Mouse (Mus musculus) gastrocnemius, postnatal 25 days (tissue): Measurements from ENCODE around the gene Galnt2. TPM values are rescaled to one million over a fixed set of nuclear protein-coding genes. Genes with fewer than 3 reads are reported as not detected.
A peak's percentile ranks its signal among the peaks of the same experiment; 100 is the strongest.

Experiments used
- DNase-seq: peaks from one replicate; pipeline ENCODE4 v3.0.0; 2022
- total RNA-seq, 2 experiments: library from RNA; stranded (reverse); gene quantifications; 1 replicate in 1 of 2; 2 replicates in 1 of 2; pipeline ENCODE4 v1.2.3; 2021

The Galnt2 gene
- total RNA-seq, 2 experiments from 2014 or later, result 30.7 to 39.0 TPM

DNA sequence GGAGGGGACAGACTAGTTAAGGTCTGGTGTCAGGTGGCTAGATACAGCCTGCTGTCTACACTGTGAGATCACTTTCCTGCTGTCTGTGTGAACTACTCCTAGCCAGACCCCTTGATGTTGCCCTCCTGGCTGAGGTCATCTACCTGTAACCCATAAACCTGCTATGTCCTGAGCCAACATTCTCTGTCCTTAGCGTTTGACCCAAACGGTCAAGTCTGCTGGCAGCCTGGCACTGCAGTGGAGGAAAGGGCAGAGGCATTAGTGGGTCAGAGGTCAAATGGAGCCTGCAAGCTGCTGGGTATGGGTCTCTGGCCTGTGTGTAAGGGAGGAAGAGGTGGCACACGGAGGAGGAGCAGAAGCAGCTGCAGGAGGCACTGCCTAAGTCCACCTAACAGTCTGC, 41.6 kb downstream of the Galnt2 start:
- no peak for DNase-seq

DNA sequence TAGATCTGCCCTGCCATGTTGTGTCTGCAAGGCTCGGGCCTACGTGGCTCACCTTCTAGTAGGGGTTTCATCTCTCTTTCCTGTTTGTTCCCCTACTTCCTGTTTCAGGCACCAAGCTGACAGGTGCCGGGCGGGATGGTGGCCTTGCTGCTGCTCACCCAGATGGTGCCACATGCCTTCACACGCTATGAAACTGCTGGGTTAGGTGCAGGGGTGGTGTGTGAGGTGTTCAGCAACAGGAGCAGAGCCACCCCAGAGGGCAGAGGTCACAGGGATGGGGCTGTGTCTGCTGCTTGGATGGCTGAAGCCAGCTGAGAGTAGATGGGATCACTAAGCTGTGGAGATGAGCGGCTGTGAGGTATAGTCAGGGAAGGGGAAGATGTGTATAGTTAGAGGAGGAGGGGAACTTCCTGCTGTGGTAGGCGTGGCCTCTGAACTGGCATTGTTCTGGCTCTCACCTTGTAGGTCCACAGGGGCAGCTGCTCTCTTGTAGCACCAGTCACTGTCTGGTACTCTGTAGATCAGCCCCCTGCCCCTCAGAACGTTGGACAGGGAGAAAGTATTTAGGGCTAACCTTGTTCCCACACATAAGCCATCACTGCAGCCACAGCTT, 42.5 kb downstream of the Galnt2 start:
- DNase-seq, result no peak

DNA sequence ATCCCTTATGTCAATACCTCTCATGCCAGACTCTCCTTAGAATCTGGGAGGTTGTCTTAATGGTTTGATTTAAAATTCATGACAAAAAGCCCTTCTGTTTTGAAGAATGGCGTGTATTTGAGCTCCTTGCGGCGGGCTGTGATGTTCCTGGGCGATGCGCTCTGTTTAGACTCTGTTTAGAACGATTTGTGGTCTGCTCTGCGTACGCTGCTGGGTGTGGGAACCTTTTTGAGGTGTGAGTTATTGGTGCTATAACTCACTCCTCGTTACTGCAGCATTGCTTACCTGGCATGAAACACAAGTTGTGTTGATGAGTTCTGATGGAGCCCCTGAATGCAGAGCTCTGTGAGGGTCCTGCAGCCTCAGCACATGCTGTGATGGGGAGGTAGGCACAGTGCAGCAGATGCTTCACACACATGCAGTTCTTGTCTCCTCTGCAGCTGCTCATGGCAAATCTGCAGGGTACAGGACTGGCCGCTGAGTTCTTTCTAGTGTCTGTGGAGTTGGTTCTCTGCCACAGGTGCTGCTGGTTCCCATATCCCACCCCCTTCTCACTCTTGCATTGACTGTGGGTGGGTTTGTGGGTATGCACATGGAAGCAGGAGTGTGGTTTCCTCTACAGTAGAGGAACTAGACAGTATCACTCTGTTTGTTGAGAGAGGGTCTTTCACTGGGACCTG, 43.4 kb downstream of the Galnt2 start:
- DNase-seq, result no peak

- DNase-seq, result no peak
Measured at GRCm38 (mm10) chr8:124275377-124276071, 44.3 kb downstream of the Galnt2 start.

GRCm38 (mm10) chr8:124277951-124278910, 47.0 kb downstream of the Galnt2 start:
- peak; percentile 57 for DNase-seq

DNA sequence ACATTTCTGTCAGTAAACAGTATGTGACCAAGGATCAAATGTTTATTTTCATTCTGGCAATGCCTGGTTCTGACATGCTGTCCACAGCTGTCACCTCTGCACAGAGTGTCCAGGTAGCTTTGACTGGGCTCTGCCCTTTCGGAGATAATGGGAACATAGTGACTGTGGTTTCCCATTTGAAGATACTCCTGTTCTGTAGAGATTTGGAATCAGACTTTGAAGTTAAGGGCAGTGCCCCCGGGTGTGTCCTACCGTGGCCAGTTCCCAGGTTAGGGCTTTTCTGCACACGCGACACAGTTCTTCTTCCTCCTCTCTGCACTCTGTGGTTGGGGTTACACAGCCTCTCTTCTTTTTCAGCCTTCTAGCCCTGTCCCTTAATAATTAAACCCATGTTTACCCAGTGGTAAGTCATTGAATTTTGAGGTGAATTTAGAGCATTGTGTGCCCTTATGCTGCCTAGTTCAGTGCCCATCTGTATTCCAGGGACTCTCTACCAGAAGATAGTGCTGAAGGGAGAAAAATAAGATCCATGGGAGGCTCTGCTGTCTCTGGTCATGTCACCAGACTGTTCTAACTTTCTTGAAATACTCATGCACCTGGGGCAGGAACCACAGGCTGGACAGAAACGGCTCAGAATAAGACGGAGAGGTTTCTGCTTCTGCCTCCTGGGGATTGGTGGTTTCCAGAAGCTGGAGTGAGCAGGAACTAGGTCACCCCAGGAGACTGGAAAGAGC, 47.9 kb downstream of the Galnt2 start:
- DNase-seq, result no peak

- DNase-seq, result no peak
Measured at GRCm38 (mm10) chr8:124279690-124279985, 48.4 kb downstream of the Galnt2 start.

DNA sequence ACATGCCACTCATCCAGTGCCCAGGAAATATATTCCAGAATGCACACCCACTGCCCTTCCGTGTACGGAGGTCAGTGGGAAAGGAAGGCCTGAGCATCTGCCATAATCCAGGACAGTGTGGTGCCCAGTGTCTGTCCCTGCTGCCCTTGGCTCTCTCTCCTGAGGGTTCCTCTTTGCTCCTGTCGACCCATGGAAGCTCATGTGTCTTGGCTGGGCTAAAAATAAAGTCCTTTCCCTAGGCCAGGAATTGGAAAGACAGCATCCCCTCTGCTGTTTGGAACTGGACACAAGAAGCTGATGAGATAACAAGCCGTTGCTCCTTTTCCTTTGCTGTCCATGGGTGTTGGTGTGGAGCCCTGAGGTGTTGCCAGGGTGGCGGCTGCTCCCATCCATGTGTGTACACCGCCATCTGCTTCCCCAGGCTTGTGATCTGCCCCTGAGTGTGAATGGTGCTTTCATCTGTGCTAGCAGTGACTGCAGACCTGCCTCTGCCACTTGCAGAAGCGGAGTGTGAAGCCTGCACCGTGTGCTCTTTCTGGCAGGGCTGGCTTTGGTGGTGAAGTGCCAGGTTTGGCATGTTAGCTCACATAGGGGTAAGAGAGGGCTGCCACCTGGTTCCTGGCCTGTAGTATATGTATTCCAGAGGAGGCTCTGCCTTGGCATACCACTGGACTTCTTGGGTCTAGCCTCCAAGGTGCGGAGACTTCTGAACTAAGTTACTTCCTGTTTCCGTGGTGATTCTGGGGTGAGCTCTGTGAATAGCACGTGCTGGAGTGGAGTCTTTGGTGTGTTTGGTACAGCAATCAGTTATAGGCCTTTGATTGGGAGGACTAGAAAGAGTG, 50.7 kb downstream of the Galnt2 start:
- DNase-seq, result no peak

- DNase-seq, result no peak
Measured at GRCm38 (mm10) chr8:124282878-124283630, 51.9 kb downstream of the Galnt2 start.

DNA sequence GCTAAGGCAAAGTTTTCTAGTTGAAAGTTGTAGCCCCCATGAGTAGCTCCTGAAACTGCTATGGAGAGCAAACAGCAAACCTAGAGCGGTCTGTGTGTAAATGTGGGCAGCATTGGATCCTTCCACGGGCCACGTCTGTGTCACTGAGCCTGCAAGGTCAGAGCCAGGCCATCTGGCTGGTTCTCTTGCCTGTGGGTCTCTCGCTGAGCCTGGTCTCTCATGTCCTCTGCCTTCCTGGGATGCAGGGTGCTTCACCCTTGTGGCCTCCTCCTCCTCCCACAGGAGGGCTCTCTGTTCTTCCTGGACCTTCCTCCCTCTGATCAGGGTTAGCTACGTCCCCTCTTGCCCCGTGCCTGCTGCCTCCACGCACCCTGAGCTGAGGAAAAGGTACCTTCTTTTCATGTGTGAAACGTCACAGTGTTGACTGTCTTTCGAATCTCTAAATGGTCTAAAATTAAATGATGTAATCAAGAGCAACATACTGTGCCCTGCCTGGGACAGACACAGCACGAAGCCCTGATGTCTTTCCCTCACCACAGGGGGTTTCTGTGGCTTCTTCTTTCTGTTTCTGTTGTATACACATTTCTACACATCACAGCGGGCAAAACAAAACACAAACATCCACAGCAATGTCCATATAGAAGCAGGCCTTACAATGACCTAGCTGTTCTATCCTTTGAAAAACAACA, 52.6 kb downstream of the Galnt2 start:
- no peak for DNase-seq

DNA sequence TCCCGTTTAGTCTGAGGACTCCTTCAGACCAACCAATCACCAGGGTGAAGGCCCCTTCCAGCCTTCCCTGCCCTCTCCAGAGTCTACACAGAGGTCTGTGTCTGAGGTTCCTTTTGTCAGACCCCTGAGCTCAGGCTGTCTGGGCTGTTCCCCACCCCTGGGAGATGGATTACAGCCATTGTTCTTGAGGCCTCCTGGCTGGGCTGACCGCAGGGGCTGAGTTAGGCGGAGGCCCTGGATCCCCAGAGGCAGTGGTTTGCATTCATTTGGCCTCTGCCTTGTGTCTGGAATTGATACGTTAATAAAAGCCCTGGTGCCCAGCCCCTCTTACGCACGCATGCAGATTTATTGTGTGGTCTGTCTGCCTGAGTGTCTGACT, 53.1 kb downstream of the Galnt2 start:
- DNase-seq, result no peak

DNA sequence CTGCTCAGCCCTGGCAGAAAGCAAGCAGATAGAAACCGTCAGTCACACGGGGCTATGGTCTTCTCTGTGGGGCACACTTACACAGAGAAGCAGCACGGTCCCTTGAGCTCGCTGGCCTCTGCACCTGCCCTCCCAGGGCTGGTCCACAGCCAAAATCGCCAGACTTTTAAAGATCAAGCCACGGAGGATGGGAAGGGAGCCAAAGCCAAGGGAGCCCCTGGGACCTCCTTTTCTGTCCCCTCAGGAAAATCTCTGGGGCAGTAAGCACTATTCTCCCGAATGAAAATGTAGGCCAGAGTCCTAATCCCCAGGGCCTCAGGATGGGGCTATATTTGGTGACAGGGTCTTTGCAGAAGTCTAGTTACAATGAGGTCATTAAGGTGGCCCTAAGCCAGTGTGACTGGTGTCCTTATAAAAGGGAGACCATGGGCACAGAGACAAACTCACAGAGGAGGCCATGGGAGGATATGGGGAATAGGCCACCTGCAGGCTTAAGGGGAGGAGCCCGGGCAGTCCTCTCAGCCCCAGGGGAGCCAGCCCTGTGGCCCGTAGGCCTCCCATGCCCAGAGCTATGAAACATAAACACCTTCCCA, 53.9 kb downstream of the Galnt2 start:
- DNase-seq, result peak; percentile 35

DNA sequence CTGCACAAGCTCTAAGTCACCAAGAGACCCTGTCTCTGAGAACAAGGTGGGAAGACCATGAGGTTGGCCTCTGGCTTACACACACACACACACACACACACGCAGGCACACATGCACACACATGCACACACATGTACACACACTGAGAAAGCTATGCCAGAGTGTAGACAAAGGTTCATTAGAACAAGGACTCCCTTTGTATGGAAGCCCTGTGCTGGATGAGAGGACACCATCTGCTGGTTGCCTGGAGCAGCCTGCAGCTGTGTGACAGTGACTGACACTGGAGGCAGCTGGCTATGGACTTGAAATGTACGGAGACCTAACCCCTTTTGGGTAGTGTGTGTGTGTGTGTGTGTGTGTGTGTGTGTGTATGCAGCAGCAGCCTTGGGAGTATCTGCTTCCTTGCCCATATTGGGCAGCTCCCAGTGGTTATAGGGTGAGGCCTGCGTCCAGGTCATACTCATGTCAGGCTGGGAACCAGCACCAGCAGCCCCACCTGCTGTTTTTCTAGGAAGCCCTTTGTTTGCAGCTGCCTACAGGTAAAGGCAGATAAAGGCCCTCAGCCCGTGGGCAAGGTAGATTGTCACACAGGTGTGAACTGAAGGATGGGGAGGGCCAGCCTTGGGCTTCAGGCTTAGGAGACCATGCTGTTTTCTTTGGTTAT, 55.4 kb downstream of the Galnt2 start:
- DNase-seq, result no peak

DNA sequence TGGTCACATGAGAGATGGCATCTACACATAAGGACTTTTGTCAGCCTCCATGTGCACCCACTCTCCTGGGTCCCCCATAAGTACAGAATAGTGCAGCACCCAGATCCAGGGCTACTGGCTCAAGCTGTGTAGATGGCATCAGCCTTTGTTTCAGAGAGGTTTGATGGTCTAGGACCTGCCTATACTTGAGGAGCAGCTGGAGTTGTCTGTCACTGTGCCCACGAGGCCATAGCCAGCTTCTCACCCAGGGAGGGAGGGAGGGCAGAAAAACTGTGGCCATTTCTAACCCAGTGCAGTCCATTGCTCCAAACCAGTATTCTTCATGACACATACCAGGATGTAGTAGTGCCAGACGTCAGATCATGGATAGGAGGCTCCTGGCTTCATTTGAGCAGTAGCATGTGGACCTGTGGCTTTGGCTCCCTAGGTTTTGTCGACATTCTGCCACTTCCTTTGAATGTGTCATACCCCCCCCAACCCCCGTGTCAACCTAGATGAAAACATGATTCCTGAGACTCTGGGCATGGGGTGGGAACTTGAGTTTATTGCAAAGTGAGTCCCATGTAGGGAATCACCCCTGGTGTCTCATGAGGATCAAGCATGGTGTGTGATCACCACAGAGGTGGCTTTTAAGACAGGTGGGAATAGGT, 57.1 kb downstream of the Galnt2 start:
- no peak for DNase-seq

DNA sequence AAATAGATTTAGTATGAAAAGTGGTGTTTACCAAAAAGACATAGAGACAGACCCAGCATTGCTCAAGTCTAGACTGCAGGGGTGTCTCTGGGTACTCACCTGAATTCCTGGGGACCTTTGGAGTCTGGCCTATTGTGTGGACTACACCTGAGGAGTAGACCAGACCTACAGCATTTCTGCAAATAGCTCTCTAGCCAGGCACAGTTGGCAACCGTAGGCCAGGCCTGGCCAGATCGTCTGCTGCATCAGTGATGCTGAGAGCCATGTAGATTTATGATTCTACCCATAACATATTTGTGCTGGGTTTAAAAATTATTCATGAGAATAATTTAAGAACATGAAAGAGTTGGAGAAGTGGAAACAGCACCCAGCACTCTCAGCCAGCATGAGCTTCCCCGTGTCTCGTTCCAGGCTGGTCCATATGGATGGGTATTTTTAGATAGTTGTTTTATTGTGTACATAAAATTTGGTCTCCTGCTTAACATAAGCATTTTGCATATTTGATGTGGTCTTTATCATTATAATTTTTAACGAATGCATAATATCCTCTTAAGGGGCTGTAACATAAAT, 58.4 kb downstream of the Galnt2 start:
- DNase-seq, result no peak

GRCm38 (mm10) chr8:124290911-124291691, 59.9 kb downstream of the Galnt2 start:
- no peak for DNase-seq

DNA sequence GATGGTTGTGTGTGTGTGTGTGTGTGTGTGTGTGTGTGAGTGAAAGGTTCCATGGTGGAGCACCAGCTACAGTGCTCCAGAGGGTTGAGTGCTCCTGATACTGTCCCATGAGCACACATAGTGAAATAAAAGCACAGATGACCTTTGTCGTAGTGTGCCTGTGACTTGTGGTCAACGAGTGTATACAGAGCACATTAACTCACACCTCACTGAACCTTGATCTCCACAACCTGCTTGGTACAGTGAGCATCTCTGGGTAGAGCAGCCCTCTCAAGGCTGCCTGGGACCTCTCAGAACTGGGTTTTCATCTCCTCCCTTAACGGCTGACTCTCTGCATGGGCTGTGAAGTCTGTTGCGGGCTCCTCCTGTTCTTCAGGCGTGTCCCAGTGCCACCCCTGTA, 60.5 kb downstream of the Galnt2 start:
- DNase-seq, result no peak
